Mouse (Mus musculus): ENCODE data around the gene Plekho2.

DNA sequence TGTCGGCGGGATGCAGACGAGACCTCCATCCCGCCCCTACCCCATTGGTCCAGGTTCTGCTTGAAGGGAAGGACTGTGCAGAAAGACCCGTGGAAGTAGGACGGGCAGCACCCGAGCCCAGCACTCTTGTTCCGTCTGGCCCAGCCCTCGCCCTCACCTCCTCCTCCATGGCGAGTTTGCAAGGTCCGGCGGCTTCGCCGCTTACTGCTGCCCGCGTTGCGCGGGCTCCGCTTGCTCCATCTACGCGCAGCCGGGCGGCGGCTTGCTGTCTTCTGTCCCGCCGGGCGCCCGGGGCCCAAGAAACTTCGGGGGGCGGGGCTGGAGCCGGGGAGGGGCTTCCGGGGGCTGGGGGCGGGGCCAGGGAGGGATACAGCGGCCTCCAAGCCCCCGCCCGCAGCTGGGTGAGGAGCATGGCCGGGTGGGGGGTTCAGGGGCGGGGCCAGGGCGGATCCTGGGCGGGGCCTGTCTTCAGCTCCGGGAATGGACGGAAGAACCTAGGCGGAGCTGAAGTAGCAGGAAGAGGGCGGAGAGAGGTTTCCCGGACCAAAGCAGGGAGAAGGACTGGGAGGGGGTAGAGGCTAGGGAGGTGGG, at the start of gene Plekho2:
- TF ChIP-seq CTCF (IDR thresholded peaks at IDR 0.05; ENCODE audit: borderline replicate concordance, insufficient read depth, low read depth, low read length) (no peak), POLR2A (IDR thresholded peaks at IDR 0.05; ENCODE audit: borderline replicate concordance, insufficient read depth, low read length) (0 out of 2 replicates have a peak, but pooled peaks have one; percentile 18)
